Mouse (Mus musculus) limb, embryonic 12.5 days (tissue): Measurements from ENCODE around the gene Cops3. TPM values are rescaled to one million over a fixed set of nuclear protein-coding genes. Genes with fewer than 3 reads are reported as not detected.

Experiments used
- ATAC-seq: fragments of 200-750 bp; cut with Nextera tagmentation; 2 replicates; pipeline ENCODE4 v1.8.0; 2017; ENCODE audit warnings: low read depth, moderate TSS enrichment; ENCODE audit not compliant: insufficient number of reproducible peaks, insufficient read depth, low FRiP score, low TSS enrichment
- H3K27ac ChIP-seq: fragments of 300-500 bp; sonication (generic); 2 replicates; pipeline ENCODE4 v1.5.1; 2016; ENCODE audit warnings: mild to moderate bottlenecking, moderate library complexity
- H3K27me3 ChIP-seq: fragments of 300-500 bp; sonication (generic); 2 replicates; pipeline ENCODE4 v1.6.1; 2016; ENCODE audit warnings: mild to moderate bottlenecking, moderate library complexity
- H3K36me3 ChIP-seq: fragments of 300-500 bp; sonication (generic); 2 replicates; pipeline ENCODE4 v1.6.1; 2016; ENCODE audit warnings: mild to moderate bottlenecking, moderate library complexity
- H3K4me1 ChIP-seq: fragments of 300-500 bp; sonication (generic); replicated peaks from 2 replicates; pipeline ENCODE4 v1.6.1; 2016
- H3K4me2 ChIP-seq: fragments of 300-500 bp; sonication (generic); 2 replicates; pipeline ENCODE4 v1.6.1; 2016; ENCODE audit warnings: mild to moderate bottlenecking, moderate library complexity
- H3K4me3 ChIP-seq: fragments of 300-500 bp; sonication (generic); replicated peaks from 2 replicates; pipeline ENCODE4 v1.5.1; 2016; ENCODE audit warnings: mild to moderate bottlenecking
- H3K9ac ChIP-seq: fragments of 300-500 bp; sonication (generic); replicated peaks from 2 replicates; pipeline ENCODE4 v1.6.1; 2016; ENCODE audit warnings: mild to moderate bottlenecking, moderate library complexity
- H3K9me3 ChIP-seq: fragments of 300-500 bp; sonication (generic); 2 replicates; pipeline ENCODE4 v1.6.1; 2016; ENCODE audit warnings: mild to moderate bottlenecking, moderate library complexity
- WGBS: fragments of 180-500 bp; shearing (Covaris S2); methylation state at CpG from one replicate; pipeline ENCODE4 v1.1.7; 2016; 5-methylcytosine and 5-hydroxymethylcytosine counted together
- polyA plus RNA-seq: library from polyadenylated mRNA; unstranded; fragments of >200 nt; fragmentation: Nextera tagmentation; extraction: Ambion mirVana; gene quantifications from 2 replicates; pipeline ENCODE4 v1.2.1, GENCODE M21; 2016

The Cops3 gene
- polyA plus RNA-seq, 1 experiment from 2014 or later: 224 TPM

GRCm38 (mm10) chr11:59775435-59776148 lies 64.0 kb downstream of the Cops3 start:
- 89% methylated on average over 13 of the region's 13 CpGs for WGBS
- Histone ChIP-seq H3K9me3 (no peaks in the 10 kb centered on the region), H3K4me3 (no peak overlapping the region), H3K27me3 (no peaks in the 10 kb centered on the region), H3K4me1 (no peaks in the 10 kb centered on the region), H3K4me2 (no peak overlapping the region), H3K9ac (no peak overlapping the region), H3K36me3 (peaks cover 83% of the 10 kb centered on the region), H3K27ac (no peak overlapping the region)
- no peak for ATAC-seq

DNA sequence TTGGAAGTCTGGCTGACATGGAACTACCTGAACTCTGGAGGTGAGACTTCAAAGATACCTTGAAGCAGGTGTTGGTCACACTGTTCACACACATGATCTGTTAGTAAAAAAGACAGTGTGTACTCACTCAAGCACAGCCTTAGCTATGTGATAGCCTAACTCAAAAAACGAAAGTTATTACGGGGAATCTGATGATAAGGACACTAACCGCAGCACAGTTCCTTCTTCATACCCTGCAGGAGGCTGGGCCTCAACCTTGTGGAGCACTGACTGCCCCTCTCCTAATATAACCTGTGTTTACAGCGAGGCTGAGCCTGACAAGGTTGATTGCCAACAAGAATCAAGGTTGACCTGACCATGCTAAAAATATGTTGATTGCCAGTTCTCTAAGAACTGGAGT lies 65.1 kb downstream of the Cops3 start:
- 93% methylated on average over 4 of the region's 4 CpGs for WGBS
- peaks cover 93% of the 10 kb centered on the region for H3K36me3 ChIP-seq
- H3K9me3 ChIP-seq: no peaks in the 10 kb centered on the region
- no peak overlapping the region for H3K4me3 ChIP-seq
- no peak overlapping the region for H3K27ac ChIP-seq
- H3K9ac ChIP-seq: no peak overlapping the region
- H3K4me2 ChIP-seq: no peak overlapping the region
- H3K4me1 ChIP-seq: no peaks in the 10 kb centered on the region
- no peaks in the 10 kb centered on the region for H3K27me3 ChIP-seq
- ATAC-seq: no peak

DNA sequence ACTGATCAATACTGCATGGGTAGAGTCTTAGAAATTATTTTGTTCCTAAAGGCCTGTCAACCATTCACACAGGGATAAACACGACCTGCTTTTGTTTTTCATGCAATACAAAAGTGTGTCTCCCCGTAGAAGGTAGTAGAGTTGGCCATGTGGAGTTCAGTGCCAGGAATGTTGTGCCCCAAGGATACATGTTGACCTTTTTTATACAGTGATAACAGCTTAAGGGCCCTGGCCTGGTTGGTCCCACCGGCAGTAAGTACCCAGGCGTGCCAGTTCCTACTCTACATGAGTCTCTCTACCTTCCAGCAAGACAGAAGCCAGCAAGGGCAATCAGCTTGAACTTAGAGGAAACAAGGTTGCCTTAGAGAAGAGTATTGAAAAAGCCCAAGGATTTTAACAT lies 66.7 kb downstream of the Cops3 start:
- Histone ChIP-seq H3K27ac (no peak overlapping the region), H3K4me3 (no peak overlapping the region), H3K36me3 (peaks cover 99% of the 10 kb centered on the region), H3K4me2 (no peak overlapping the region), H3K9me3 (no peaks in the 10 kb centered on the region), H3K9ac (no peak overlapping the region), H3K4me1 (no peaks in the 10 kb centered on the region), H3K27me3 (no peaks in the 10 kb centered on the region)
- WGBS: 91% methylated on average over 4 of the region's 4 CpGs
- ATAC-seq: no peak

DNA sequence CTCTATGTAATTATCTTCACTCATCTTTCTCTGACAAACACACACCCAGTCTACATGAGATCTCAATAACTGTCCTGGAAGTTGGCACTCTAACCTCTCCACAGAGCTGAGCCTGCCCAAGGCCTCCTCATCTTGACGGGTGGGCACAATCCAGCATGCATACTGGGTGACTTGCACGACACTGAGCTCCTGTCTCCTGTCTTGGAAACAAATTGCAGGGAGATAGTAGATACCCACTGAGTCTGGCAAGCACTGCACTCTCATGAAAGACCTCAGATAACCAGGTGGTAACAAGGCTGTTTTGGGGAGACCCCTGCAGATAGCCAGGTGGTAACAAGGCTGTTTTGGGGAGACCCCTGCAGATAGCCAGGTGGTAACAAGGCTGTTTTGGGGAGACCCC lies 67.3 kb downstream of the Cops3 start:
- no peak for ATAC-seq

GRCm38 (mm10) chr11:59770753-59771152 lies 68.9 kb downstream of the Cops3 start:
- 93% methylated on average over 7 of the region's 7 CpGs for WGBS
- Histone ChIP-seq H3K9me3 (no peaks in the 10 kb centered on the region), H3K36me3 (peaks cover 97% of the 10 kb centered on the region), H3K9ac (no peak overlapping the region), H3K4me1 (no peaks in the 10 kb centered on the region), H3K4me2 (no peak overlapping the region), H3K27me3 (no peaks in the 10 kb centered on the region), H3K27ac (no peak overlapping the region), H3K4me3 (no peak overlapping the region)
- ATAC-seq: no peak

More for the DNA sequence above, 67.3 kb downstream of the Cops3 start:
- H3K9ac ChIP-seq: no peak overlapping the region
- no peak overlapping the region for H3K4me2 ChIP-seq
- no peak overlapping the region for H3K4me3 ChIP-seq
- peaks cover 99% of the 10 kb centered on the region for H3K36me3 ChIP-seq
- WGBS: 86% methylated on average over 2 of the region's 2 CpGs
- no peak overlapping the region for H3K27ac ChIP-seq
- H3K4me1 ChIP-seq: no peaks in the 10 kb centered on the region
- no peaks in the 10 kb centered on the region for H3K27me3 ChIP-seq
- no peaks in the 10 kb centered on the region for H3K9me3 ChIP-seq

GRCm38 (mm10) chr11:59769738-59770137 lies 69.9 kb downstream of the Cops3 start:
- no peak for ATAC-seq
- peaks cover 97% of the 10 kb centered on the region for H3K36me3 ChIP-seq

DNA sequence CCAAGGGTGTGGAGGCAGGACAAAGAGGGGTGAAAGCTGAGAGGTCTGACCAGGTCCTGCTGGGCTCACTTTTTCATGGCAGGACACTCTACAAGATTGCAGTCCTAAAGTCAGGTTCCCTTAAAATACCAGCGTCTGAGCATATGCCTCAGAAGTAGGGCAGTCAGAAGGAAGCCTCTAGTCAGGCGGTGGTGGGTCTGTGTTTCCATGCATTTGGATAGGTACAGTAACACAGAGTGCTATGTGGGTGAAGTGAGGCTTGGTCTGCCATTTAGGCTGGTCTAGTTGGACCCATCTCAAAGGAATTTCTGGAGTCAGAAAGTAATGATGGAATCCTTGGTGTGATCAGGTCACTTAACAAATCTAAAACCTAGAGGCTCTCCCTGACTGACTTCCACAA lies 70.3 kb downstream of the Cops3 start:
- Histone ChIP-seq H3K4me1 (no peaks in the 10 kb centered on the region), H3K4me3 (no peak overlapping the region), H3K9me3 (no peaks in the 10 kb centered on the region), H3K4me2 (no peak overlapping the region), H3K27me3 (no peaks in the 10 kb centered on the region), H3K9ac (no peak overlapping the region), H3K27ac (no peak overlapping the region), H3K36me3 (peaks cover 97% of the 10 kb centered on the region)
- ATAC-seq: no peak
- WGBS: 93% methylated on average over 2 of the region's 2 CpGs

More at GRCm38 (mm10) chr11:59769738-59770137, 69.9 kb downstream of the Cops3 start:
- Histone ChIP-seq H3K4me1 (no peaks in the 10 kb centered on the region), H3K4me3 (no peak overlapping the region), H3K27ac (no peak overlapping the region), H3K27me3 (no peaks in the 10 kb centered on the region), H3K4me2 (no peak overlapping the region), H3K9ac (no peak overlapping the region), H3K9me3 (no peaks in the 10 kb centered on the region)
- 92% methylated on average over 6 of the region's 6 CpGs for WGBS

Other genes starting within 250 kb of the Cops3 start
- not detected in 2 replicates for gene Olfr223, start 246.5 kb downstream of the Cops3 start, polyA plus RNA-seq
- gene Mprip, start 178.5 kb downstream of the Cops3 start, polyA plus RNA-seq: 66.6 and 97.2 TPM in 2 replicates
- 4.5 and 4.7 TPM in 2 replicates for gene Pld6, start 52.2 kb downstream of the Cops3 start, polyA plus RNA-seq
- 37.4 and 37.5 TPM in 2 replicates for gene Flcn, start 29.8 kb downstream of the Cops3 start, polyA plus RNA-seq
- gene Nt5m, start 391 bp downstream of the Cops3 start, polyA plus RNA-seq: 36.8 and 39.8 TPM in 2 replicates
- 37.7 and 40.7 TPM in 2 replicates for gene Med9, start 108.4 kb upstream of the Cops3 start, polyA plus RNA-seq
- 1.5 and 1.7 TPM in 2 replicates for gene Rasd1, start 125.1 kb upstream of the Cops3 start, polyA plus RNA-seq
- 3.2 and 3.9 TPM in 2 replicates for gene Pemt, start 206.7 kb upstream of the Cops3 start, polyA plus RNA-seq